Mouse (Mus musculus): ENCODE results near the gene Capn10. TPM values are rescaled to one million over a fixed set of nuclear protein-coding genes. Genes with fewer than 3 reads are reported as not detected.

Gene Capn10
- polyA plus RNA-seq, 1 experiment from 2014 or later: 31.6 TPM

- peaks cover 16% of the 10 kb centered on the region for H3K36me3 ChIP-seq (ENCODE audit: control insufficient read depth, insufficient read depth)
- H3K27ac ChIP-seq (ENCODE audit: low read depth, low read length): peak within 1 kb of the TSS; percentile 98
- under 1% methylated on average over 53 of the region's 57 CpGs for WGBS
- no peaks in the 10 kb centered on the region for H3K27me3 ChIP-seq (replicated peaks; ENCODE audit: control insufficient read depth, insufficient read depth, low read length)
- H3K9ac ChIP-seq (ENCODE audit: low read depth, low read length): peak within 1 kb of the TSS; percentile 98
- H3K9me3 ChIP-seq (ENCODE audit: control insufficient read depth): no peaks in the 10 kb centered on the region
- peak; percentile 81 for TF ChIP-seq CTCF (IDR thresholded peaks at IDR 0.05; ENCODE audit: low read depth)
- H3K4me2 ChIP-seq (replicated peaks; ENCODE audit: low read depth): peak within 1 kb of the TSS; percentile 93
- H3K4me1 ChIP-seq (replicated peaks; ENCODE audit: control insufficient read depth, insufficient read depth, low read length): peaks cover 8% of the 10 kb centered on the region; the same call in 1 of the 2 replicates
- peak; percentile 63 for ATAC-seq
- peak within 1 kb of the TSS; percentile 83 for H3K4me3 ChIP-seq (ENCODE audit: low read depth, low read length)
Observed at GRCm38 (mm10) chr1:92910239-92910885, 23.8 kb upstream of the Capn10 start, which contains the start of gene Rnpepl1. Gene Rnpepl1, plus strand, starts transcription at chr1:92910783.

DNA sequence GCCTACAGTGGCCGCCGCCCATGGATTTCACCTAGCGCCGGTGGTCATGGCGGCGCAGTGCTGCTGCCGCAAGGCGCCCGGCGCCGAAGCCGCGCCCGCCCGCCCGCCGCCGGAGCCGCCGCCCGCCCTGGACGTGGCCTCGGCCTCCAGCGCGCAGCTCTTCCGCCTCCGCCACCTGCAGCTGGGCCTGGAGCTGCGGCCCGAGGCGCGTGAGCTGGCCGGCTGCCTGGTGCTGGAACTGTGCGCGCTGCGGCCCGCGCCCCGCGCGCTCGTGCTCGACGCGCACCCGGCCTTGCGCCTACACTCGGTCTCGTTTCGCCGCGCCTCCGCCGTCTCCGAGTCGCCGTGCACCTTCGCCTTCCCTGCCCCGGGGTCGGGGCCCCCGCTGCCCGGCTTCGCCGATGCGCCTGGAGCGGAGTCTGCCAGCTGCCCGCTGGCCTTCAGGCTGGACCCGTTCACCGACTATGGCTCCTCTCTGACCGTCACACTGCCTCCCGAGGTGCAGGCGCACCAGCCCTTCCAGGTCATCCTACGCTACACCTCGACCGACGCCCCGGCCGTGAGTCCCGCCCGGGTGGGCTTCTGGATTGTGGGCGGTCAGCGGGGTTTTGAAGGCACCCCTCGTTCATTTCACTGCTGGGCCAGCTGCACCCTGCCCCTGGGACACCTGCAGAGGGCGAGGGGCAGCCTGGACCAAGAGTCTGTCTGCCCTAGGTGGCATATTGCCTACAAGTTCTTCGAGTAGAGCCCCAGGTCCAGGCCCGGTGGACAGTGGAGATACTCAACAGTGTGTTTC is 23.1 kb upstream of the Capn10 start:
- H3K36me3 ChIP-seq (ENCODE audit: control insufficient read depth, insufficient read depth): peaks cover 23% of the 10 kb centered on the region
- H3K9ac ChIP-seq (ENCODE audit: low read depth, low read length): peak overlapping the region; percentile 98
- H3K27me3 ChIP-seq (replicated peaks; ENCODE audit: control insufficient read depth, insufficient read depth, low read length): no peaks in the 10 kb centered on the region
- H3K4me1 ChIP-seq (replicated peaks; ENCODE audit: control insufficient read depth, insufficient read depth, low read length): peaks cover 8% of the 10 kb centered on the region; the same call in 1 of the 2 replicates
- WGBS: under 1% methylated on average over 73 of the region's 85 CpGs
- TF ChIP-seq CTCF (IDR thresholded peaks at IDR 0.05; ENCODE audit: low read depth): peak; percentile 19
- H3K9me3 ChIP-seq (ENCODE audit: control insufficient read depth): no peaks in the 10 kb centered on the region
- H3K27ac ChIP-seq (ENCODE audit: low read depth, low read length): peak overlapping the region; percentile 98
- H3K4me2 ChIP-seq (replicated peaks; ENCODE audit: low read depth): peak overlapping the region; percentile 93
- peak; percentile 36 for ATAC-seq
- H3K4me3 ChIP-seq (ENCODE audit: low read depth, low read length): peak overlapping the region; percentile 83

DNA sequence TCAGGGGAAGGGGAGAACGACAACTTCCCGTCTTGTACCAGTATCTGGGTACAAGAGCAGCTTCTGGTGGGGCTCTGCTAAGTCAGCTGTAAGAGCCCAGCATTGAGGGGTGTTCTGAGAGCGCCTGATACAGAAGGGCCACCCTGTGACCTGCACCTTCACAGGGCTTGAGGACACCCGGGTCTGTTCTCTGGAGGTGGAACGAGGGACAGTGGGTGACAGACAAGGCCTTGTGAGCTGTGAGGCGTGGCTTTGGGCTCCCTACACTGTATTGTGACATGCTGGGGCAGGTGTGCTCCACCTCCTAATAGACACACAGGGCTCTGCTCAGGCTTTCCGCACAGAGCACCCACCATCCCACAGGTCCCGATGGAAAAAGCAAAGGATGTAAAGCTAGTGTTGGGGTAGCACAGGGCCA is 22.4 kb upstream of the Capn10 start:
- 18% methylated on average over 8 of the region's 8 CpGs for WGBS
- peak overlapping the region; percentile 98 for H3K9ac ChIP-seq (ENCODE audit: low read depth, low read length)
- no peaks in the 10 kb centered on the region for H3K9me3 ChIP-seq (ENCODE audit: control insufficient read depth)
- H3K4me2 ChIP-seq (replicated peaks; ENCODE audit: low read depth): peak overlapping the region; percentile 93
- H3K27ac ChIP-seq (ENCODE audit: low read depth, low read length): peak overlapping the region; percentile 98
- no peak; the same call in 1 of the 2 replicates for TF ChIP-seq CTCF (IDR thresholded peaks at IDR 0.05; ENCODE audit: low read depth)
- H3K4me1 ChIP-seq (replicated peaks; ENCODE audit: control insufficient read depth, insufficient read depth, low read length): peaks cover 8% of the 10 kb centered on the region; the same call in 1 of the 2 replicates
- H3K27me3 ChIP-seq (replicated peaks; ENCODE audit: control insufficient read depth, insufficient read depth, low read length): no peaks in the 10 kb centered on the region
- ATAC-seq: peak; percentile 18
- H3K36me3 ChIP-seq (ENCODE audit: control insufficient read depth, insufficient read depth): peaks cover 29% of the 10 kb centered on the region
- peak overlapping the region; percentile 83 for H3K4me3 ChIP-seq (ENCODE audit: low read depth, low read length)

GRCm38 (mm10) chr1:92912286-92912685 is 21.9 kb upstream of the Capn10 start:
- H3K4me2 ChIP-seq (replicated peaks; ENCODE audit: low read depth): peak overlapping the region; percentile 93
- H3K9ac ChIP-seq (ENCODE audit: low read depth, low read length): peak overlapping the region; percentile 17; the same call in 1 of the 2 replicates

DNA sequence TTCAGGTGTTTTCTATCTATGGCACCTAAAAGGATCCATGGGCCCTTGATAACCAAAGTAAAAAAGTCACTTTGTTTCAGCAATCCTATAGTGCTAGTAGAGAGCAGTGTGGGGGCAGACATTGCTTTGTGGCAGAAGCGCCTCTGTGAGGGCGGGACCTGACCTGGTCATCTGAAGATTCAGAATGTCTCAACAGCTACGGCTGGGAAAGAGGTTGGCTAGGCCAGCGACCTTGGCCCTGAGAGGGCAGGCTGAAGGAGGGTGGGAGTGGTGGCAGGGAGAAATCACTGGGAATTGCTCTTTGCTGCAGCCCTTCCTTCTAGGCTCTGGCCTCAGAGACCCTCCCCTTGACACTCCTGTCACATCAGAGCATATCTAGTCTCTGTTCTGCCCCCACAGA is 19.9 kb upstream of the Capn10 start:
- H3K4me2 ChIP-seq (replicated peaks; ENCODE audit: low read depth): no peak overlapping the region
- H3K9ac ChIP-seq (ENCODE audit: low read depth, low read length): no peak overlapping the region
- H3K36me3 ChIP-seq (ENCODE audit: control insufficient read depth, insufficient read depth): peaks cover 55% of the 10 kb centered on the region
- no peak for ATAC-seq
- no peaks in the 10 kb centered on the region for H3K9me3 ChIP-seq (ENCODE audit: control insufficient read depth)
- no peak overlapping the region for H3K27ac ChIP-seq (ENCODE audit: low read depth, low read length)
- no peak overlapping the region for H3K4me3 ChIP-seq (ENCODE audit: low read depth, low read length)
- H3K27me3 ChIP-seq (replicated peaks; ENCODE audit: control insufficient read depth, insufficient read depth, low read length): no peaks in the 10 kb centered on the region
- H3K4me1 ChIP-seq (replicated peaks; ENCODE audit: control insufficient read depth, insufficient read depth, low read length): peaks cover 3% of the 10 kb centered on the region; the same call in 1 of the 2 replicates
- WGBS: 76% methylated on average over 4 of the region's 4 CpGs
- TF ChIP-seq CTCF (IDR thresholded peaks at IDR 0.05; ENCODE audit: low read depth): no peak

More at GRCm38 (mm10) chr1:92912286-92912685, 21.9 kb upstream of the Capn10 start:
- peaks cover 35% of the 10 kb centered on the region for H3K36me3 ChIP-seq (ENCODE audit: control insufficient read depth, insufficient read depth)
- no peaks in the 10 kb centered on the region for H3K9me3 ChIP-seq (ENCODE audit: control insufficient read depth)
- H3K27me3 ChIP-seq (replicated peaks; ENCODE audit: control insufficient read depth, insufficient read depth, low read length): no peaks in the 10 kb centered on the region
- peak overlapping the region; percentile 83 for H3K4me3 ChIP-seq (ENCODE audit: low read depth, low read length)
- 0 out of 2 replicates have a peak, but pooled peaks have one; percentile 6 for ATAC-seq
- 25% methylated on average over 1 of the region's 1 CpGs for WGBS
- peak; percentile 58 for TF ChIP-seq CTCF (IDR thresholded peaks at IDR 0.05; ENCODE audit: low read depth)
- H3K27ac ChIP-seq (ENCODE audit: low read depth, low read length): peak overlapping the region; percentile 98; the same call in 1 of the 2 replicates
- H3K4me1 ChIP-seq (replicated peaks; ENCODE audit: control insufficient read depth, insufficient read depth, low read length): peaks cover 8% of the 10 kb centered on the region; the same call in 1 of the 2 replicates

DNA sequence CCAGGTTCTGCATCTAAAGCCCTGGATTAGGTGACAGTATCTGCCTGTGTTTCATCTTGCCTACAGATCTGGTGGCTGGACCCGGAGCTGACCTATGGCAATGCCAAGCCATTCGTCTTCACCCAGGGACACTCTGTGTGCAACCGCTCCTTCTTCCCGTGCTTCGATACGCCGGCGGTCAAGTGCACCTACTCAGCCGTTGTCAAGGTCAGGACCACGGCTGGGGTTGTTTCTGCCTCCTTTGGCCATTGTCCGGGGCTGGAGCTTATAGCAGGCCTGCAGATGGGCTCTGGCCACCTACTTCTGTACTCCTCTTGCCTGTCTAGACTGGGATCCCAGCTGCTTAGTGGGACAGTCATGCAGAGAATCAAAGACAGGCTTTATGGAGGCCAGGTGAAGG is 19.2 kb upstream of the Capn10 start:
- 93% methylated on average over 11 of the region's 11 CpGs for WGBS

More for the DNA sequence above, 19.2 kb upstream of the Capn10 start:
- ATAC-seq: no peak
- Histone ChIP-seq H3K9me3 (ENCODE audit: control insufficient read depth) (no peaks in the 10 kb centered on the region), H3K36me3 (ENCODE audit: control insufficient read depth, insufficient read depth) (peaks cover 62% of the 10 kb centered on the region), H3K27me3 (replicated peaks; ENCODE audit: control insufficient read depth, insufficient read depth, low read length) (no peaks in the 10 kb centered on the region), H3K4me2 (replicated peaks; ENCODE audit: low read depth) (no peak overlapping the region), H3K4me3 (ENCODE audit: low read depth, low read length) (no peak overlapping the region), H3K9ac (ENCODE audit: low read depth, low read length) (no peak overlapping the region), H3K27ac (ENCODE audit: low read depth, low read length) (no peak overlapping the region), H3K4me1 (replicated peaks; ENCODE audit: control insufficient read depth, insufficient read depth, low read length) (0 out of 2 replicates have a peak, but pooled peaks cover 3% of the 10 kb centered on the region)
- TF ChIP-seq CTCF (IDR thresholded peaks at IDR 0.05; ENCODE audit: low read depth): no peak
